Mouse (Mus musculus): ENCODE data around the gene Ddx49.

The Ddx49 gene

GRCm38 (mm10) chr8:70259043-70259442, 43.2 kb downstream of the Ddx49 start:
- no peak for DNase-seq

GRCm38 (mm10) chr8:70258600-70258999, 43.7 kb downstream of the Ddx49 start:
- DNase-seq, result no peak

- DNase-seq, result no peak
Measured at GRCm38 (mm10) chr8:70257456-70257855, 44.8 kb downstream of the Ddx49 start.

- no peak for DNase-seq
Measured at GRCm38 (mm10) chr8:70254628-70255027, 47.7 kb downstream of the Ddx49 start.

GRCm38 (mm10) chr8:70247841-70248240, 54.4 kb downstream of the Ddx49 start:
- no peak for DNase-seq

GRCm38 (mm10) chr8:70246622-70247021, 55.7 kb downstream of the Ddx49 start:
- no peak for DNase-seq

Data from kidney, adult 18-20 months (tissue).